Mouse (Mus musculus): Measurements from ENCODE around the gene Haus2. TPM values are rescaled to one million over a fixed set of nuclear protein-coding genes. Genes with fewer than 3 reads are reported as not detected.
"Not testable (repeated sequence)": the region's sequence is repeated elsewhere in the genome, so short reads cannot be mapped to it uniquely, and the experiment has no call there.

The Haus2 gene
- polyA plus RNA-seq, 1 experiment from 2014 or later: 20.5 TPM

GRCm38 (mm10) chr2:120571081-120571480 is 38.1 kb upstream of the Haus2 start:
- Histone ChIP-seq H3K4me2 (ENCODE audit: low read depth, low read length) (no peak overlapping the region), H3K27ac (ENCODE audit: low read length) (no peak overlapping the region), H3K4me1 (ENCODE audit: control insufficient read depth, insufficient read depth, low read length) (peaks cover 9% of the 10 kb centered on the region), H3K9ac (ENCODE audit: low read length) (no peak overlapping the region), H3K36me3 (ENCODE audit: control insufficient read depth, insufficient read depth, low read length) (no peaks in the 10 kb centered on the region), H3K27me3 (ENCODE audit: control insufficient read depth, insufficient read depth, low read length) (no peaks in the 10 kb centered on the region), H3K4me3 (replicated peaks; ENCODE audit: low read length) (no peak overlapping the region), H3K9me3 (replicated peaks; ENCODE audit: control insufficient read depth, low read length) (no peaks in the 10 kb centered on the region)
- no peak for ATAC-seq (ENCODE audit: insufficient read depth, low FRiP score)
- 93% methylated on average over 3 of the region's 3 CpGs for WGBS

GRCm38 (mm10) chr2:120572161-120572560 is 37.0 kb upstream of the Haus2 start:
- H3K4me2 ChIP-seq (ENCODE audit: low read depth, low read length); H3K9ac ChIP-seq (ENCODE audit: low read length); H3K9me3 ChIP-seq (replicated peaks; ENCODE audit: control insufficient read depth, low read length); H3K27ac ChIP-seq (ENCODE audit: low read length); H3K27me3 ChIP-seq (ENCODE audit: control insufficient read depth, insufficient read depth, low read length); ATAC-seq (ENCODE audit: insufficient read depth, low FRiP score); H3K4me1 ChIP-seq (ENCODE audit: control insufficient read depth, insufficient read depth, low read length); H3K4me3 ChIP-seq (replicated peaks; ENCODE audit: low read length); H3K36me3 ChIP-seq (ENCODE audit: control insufficient read depth, insufficient read depth, low read length): not testable (repeated sequence)
- 93% methylated on average over 3 of the region's 3 CpGs for WGBS

GRCm38 (mm10) chr2:120575121-120575520 is 34.1 kb upstream of the Haus2 start:
- H3K9ac ChIP-seq (ENCODE audit: low read length): no peak overlapping the region
- H3K4me3 ChIP-seq (replicated peaks; ENCODE audit: low read length): no peak overlapping the region
- no peaks in the 10 kb centered on the region for H3K36me3 ChIP-seq (ENCODE audit: control insufficient read depth, insufficient read depth, low read length)
- 0 out of 2 replicates have a peak, but pooled peaks cover 2% of the 10 kb centered on the region for H3K4me1 ChIP-seq (ENCODE audit: control insufficient read depth, insufficient read depth, low read length)
- H3K9me3 ChIP-seq (replicated peaks; ENCODE audit: control insufficient read depth, low read length): no peaks in the 10 kb centered on the region
- H3K27me3 ChIP-seq (ENCODE audit: control insufficient read depth, insufficient read depth, low read length): no peaks in the 10 kb centered on the region
- H3K27ac ChIP-seq (ENCODE audit: low read length): no peak overlapping the region
- 86% methylated on average over 3 of the region's 3 CpGs for WGBS
- ATAC-seq (ENCODE audit: insufficient read depth, low FRiP score): no peak
- H3K4me2 ChIP-seq (ENCODE audit: low read depth, low read length): no peak overlapping the region

- 91% methylated on average over 2 of the region's 2 CpGs for WGBS
- no peak for ATAC-seq (ENCODE audit: insufficient read depth, low FRiP score)
- H3K4me2 ChIP-seq (ENCODE audit: low read depth, low read length): no peak overlapping the region
Observed at GRCm38 (mm10) chr2:120575978-120576377, 33.2 kb upstream of the Haus2 start.

GRCm38 (mm10) chr2:120577799-120578198 is 31.4 kb upstream of the Haus2 start:
- no peak for ATAC-seq (ENCODE audit: insufficient read depth, low FRiP score)
- H3K4me2 ChIP-seq (ENCODE audit: low read depth, low read length): no peak overlapping the region
- no peaks in the 10 kb centered on the region for H3K36me3 ChIP-seq (ENCODE audit: control insufficient read depth, insufficient read depth, low read length)
- no peak overlapping the region for H3K4me3 ChIP-seq (replicated peaks; ENCODE audit: low read length)
- 0 out of 2 replicates have a peak, but pooled peaks cover 2% of the 10 kb centered on the region for H3K4me1 ChIP-seq (ENCODE audit: control insufficient read depth, insufficient read depth, low read length)
- no peaks in the 10 kb centered on the region for H3K9me3 ChIP-seq (replicated peaks; ENCODE audit: control insufficient read depth, low read length)
- no peaks in the 10 kb centered on the region for H3K27me3 ChIP-seq (ENCODE audit: control insufficient read depth, insufficient read depth, low read length)
- WGBS: 63% methylated on average over 4 of the region's 4 CpGs
- H3K27ac ChIP-seq (ENCODE audit: low read length): no peak overlapping the region
- no peak overlapping the region for H3K9ac ChIP-seq (ENCODE audit: low read length)

More at GRCm38 (mm10) chr2:120575978-120576377, 33.2 kb upstream of the Haus2 start:
- no peaks in the 10 kb centered on the region for H3K27me3 ChIP-seq (ENCODE audit: control insufficient read depth, insufficient read depth, low read length)
- H3K9ac ChIP-seq (ENCODE audit: low read length): no peak overlapping the region
- 0 out of 2 replicates have a peak, but pooled peaks cover 2% of the 10 kb centered on the region for H3K4me1 ChIP-seq (ENCODE audit: control insufficient read depth, insufficient read depth, low read length)
- H3K9me3 ChIP-seq (replicated peaks; ENCODE audit: control insufficient read depth, low read length): no peaks in the 10 kb centered on the region
- no peak overlapping the region for H3K4me3 ChIP-seq (replicated peaks; ENCODE audit: low read length)
- H3K36me3 ChIP-seq (ENCODE audit: control insufficient read depth, insufficient read depth, low read length): no peaks in the 10 kb centered on the region
- H3K27ac ChIP-seq (ENCODE audit: low read length): no peak overlapping the region

GRCm38 (mm10) chr2:120578286-120578685 is 30.9 kb upstream of the Haus2 start:
- H3K9me3 ChIP-seq (replicated peaks; ENCODE audit: control insufficient read depth, low read length): no peaks in the 10 kb centered on the region
- H3K27me3 ChIP-seq (ENCODE audit: control insufficient read depth, insufficient read depth, low read length): no peaks in the 10 kb centered on the region
- no peak overlapping the region for H3K9ac ChIP-seq (ENCODE audit: low read length)
- H3K27ac ChIP-seq (ENCODE audit: low read length): no peak overlapping the region
- H3K4me3 ChIP-seq (replicated peaks; ENCODE audit: low read length): no peak overlapping the region
- no peak overlapping the region for H3K4me2 ChIP-seq (ENCODE audit: low read depth, low read length)
- no peak for ATAC-seq (ENCODE audit: insufficient read depth, low FRiP score)
- 0 out of 2 replicates have a peak, but pooled peaks cover 2% of the 10 kb centered on the region for H3K4me1 ChIP-seq (ENCODE audit: control insufficient read depth, insufficient read depth, low read length)
- WGBS: 53% methylated on average over 5 of the region's 5 CpGs
- no peaks in the 10 kb centered on the region for H3K36me3 ChIP-seq (ENCODE audit: control insufficient read depth, insufficient read depth, low read length)

- H3K36me3 ChIP-seq (ENCODE audit: control insufficient read depth, insufficient read depth, low read length): peaks cover 13% of the 10 kb centered on the region
- 76% methylated on average over 5 of the region's 5 CpGs for WGBS
- H3K27me3 ChIP-seq (ENCODE audit: control insufficient read depth, insufficient read depth, low read length): no peaks in the 10 kb centered on the region
- H3K4me3 ChIP-seq (replicated peaks; ENCODE audit: low read length): no peak overlapping the region
- no peak for ATAC-seq (ENCODE audit: insufficient read depth, low FRiP score)
- no peaks in the 10 kb centered on the region for H3K4me1 ChIP-seq (ENCODE audit: control insufficient read depth, insufficient read depth, low read length)
- no peak overlapping the region for H3K4me2 ChIP-seq (ENCODE audit: low read depth, low read length)
- H3K9me3 ChIP-seq (replicated peaks; ENCODE audit: control insufficient read depth, low read length): no peaks in the 10 kb centered on the region
- H3K27ac ChIP-seq (ENCODE audit: low read length): no peak overlapping the region
- no peak overlapping the region for H3K9ac ChIP-seq (ENCODE audit: low read length)
Observed at GRCm38 (mm10) chr2:120589759-120590158, 19.4 kb upstream of the Haus2 start.

- Histone ChIP-seq H3K4me2 (ENCODE audit: low read depth, low read length) (no peak overlapping the region), H3K9ac (ENCODE audit: low read length) (no peak overlapping the region), H3K4me1 (ENCODE audit: control insufficient read depth, insufficient read depth, low read length) (no peaks in the 10 kb centered on the region), H3K36me3 (ENCODE audit: control insufficient read depth, insufficient read depth, low read length) (peaks cover 10% of the 10 kb centered on the region; the same call in 1 of the 2 replicates), H3K9me3 (replicated peaks; ENCODE audit: control insufficient read depth, low read length) (no peaks in the 10 kb centered on the region), H3K27me3 (ENCODE audit: control insufficient read depth, insufficient read depth, low read length) (no peaks in the 10 kb centered on the region), H3K27ac (ENCODE audit: low read length) (no peak overlapping the region), H3K4me3 (replicated peaks; ENCODE audit: low read length) (no peak overlapping the region)
- ATAC-seq (ENCODE audit: insufficient read depth, low FRiP score): no peak
- 97% methylated on average over 1 of the region's 1 CpGs for WGBS
Observed at GRCm38 (mm10) chr2:120592227-120592626, 17.0 kb upstream of the Haus2 start.

GRCm38 (mm10) chr2:120597734-120598133 is 11.4 kb upstream of the Haus2 start:
- Histone ChIP-seq H3K36me3 (ENCODE audit: control insufficient read depth, insufficient read depth, low read length) (peaks cover 17% of the 10 kb centered on the region), H3K4me1 (ENCODE audit: control insufficient read depth, insufficient read depth, low read length) (no peaks in the 10 kb centered on the region), H3K27me3 (ENCODE audit: control insufficient read depth, insufficient read depth, low read length) (no peaks in the 10 kb centered on the region), H3K27ac (ENCODE audit: low read length) (no peak overlapping the region), H3K4me3 (replicated peaks; ENCODE audit: low read length) (no peak overlapping the region), H3K9me3 (replicated peaks; ENCODE audit: control insufficient read depth, low read length) (no peaks in the 10 kb centered on the region), H3K4me2 (ENCODE audit: low read depth, low read length) (no peak overlapping the region), H3K9ac (ENCODE audit: low read length) (no peak overlapping the region)
- 79% methylated on average over 2 of the region's 2 CpGs for WGBS
- ATAC-seq (ENCODE audit: insufficient read depth, low FRiP score): no peak

- H3K27me3 ChIP-seq (ENCODE audit: control insufficient read depth, insufficient read depth, low read length): no peaks in the 10 kb centered on the region
- no peak overlapping the region for H3K9ac ChIP-seq (ENCODE audit: low read length)
- no peak overlapping the region for H3K27ac ChIP-seq (ENCODE audit: low read length)
- H3K4me3 ChIP-seq (replicated peaks; ENCODE audit: low read length): no peak overlapping the region
- ATAC-seq (ENCODE audit: insufficient read depth, low FRiP score): no peak
- no peaks in the 10 kb centered on the region for H3K4me1 ChIP-seq (ENCODE audit: control insufficient read depth, insufficient read depth, low read length)
- WGBS: 90% methylated on average over 4 of the region's 4 CpGs
- H3K4me2 ChIP-seq (ENCODE audit: low read depth, low read length): no peak overlapping the region
- H3K9me3 ChIP-seq (replicated peaks; ENCODE audit: control insufficient read depth, low read length): no peaks in the 10 kb centered on the region
- H3K36me3 ChIP-seq (ENCODE audit: control insufficient read depth, insufficient read depth, low read length): peaks cover 17% of the 10 kb centered on the region
Observed at GRCm38 (mm10) chr2:120599506-120599905, 9.7 kb upstream of the Haus2 start.
